Mouse (Mus musculus): ENCODE measurements around the gene Sbno2.
"Not testable (repeated sequence)": the region's sequence is repeated elsewhere in the genome, so short reads cannot be mapped to it uniquely, and the experiment has no call there.

The Sbno2 gene

GRCm38 (mm10) chr10:80056506-80056905 lies 48.9 kb downstream of the Sbno2 start:
- DNase-seq = peak in 1 of 2 experiments; percentile 51

DNA sequence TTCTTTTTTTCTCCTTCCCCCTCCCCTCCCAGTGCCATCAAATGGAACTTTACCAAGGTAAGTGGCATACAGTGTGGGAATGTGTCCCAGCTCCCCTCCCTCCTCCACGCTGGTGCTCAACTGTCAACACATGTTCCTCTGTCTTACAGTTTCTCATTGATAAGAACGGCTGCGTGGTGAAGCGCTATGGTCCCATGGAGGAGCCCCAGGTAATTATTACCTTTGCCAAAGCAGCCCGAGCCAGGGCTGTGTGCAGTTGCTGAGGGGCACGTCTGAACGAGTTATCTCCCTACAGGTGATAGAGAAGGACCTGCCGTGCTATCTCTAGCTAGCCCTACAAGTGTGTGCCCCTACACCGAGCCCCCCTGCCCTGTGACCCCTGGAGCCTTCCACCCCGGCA lies 49.5 kb downstream of the Sbno2 start:
- DNase-seq = peak in 1 of 2 experiments; percentile 50

DNA sequence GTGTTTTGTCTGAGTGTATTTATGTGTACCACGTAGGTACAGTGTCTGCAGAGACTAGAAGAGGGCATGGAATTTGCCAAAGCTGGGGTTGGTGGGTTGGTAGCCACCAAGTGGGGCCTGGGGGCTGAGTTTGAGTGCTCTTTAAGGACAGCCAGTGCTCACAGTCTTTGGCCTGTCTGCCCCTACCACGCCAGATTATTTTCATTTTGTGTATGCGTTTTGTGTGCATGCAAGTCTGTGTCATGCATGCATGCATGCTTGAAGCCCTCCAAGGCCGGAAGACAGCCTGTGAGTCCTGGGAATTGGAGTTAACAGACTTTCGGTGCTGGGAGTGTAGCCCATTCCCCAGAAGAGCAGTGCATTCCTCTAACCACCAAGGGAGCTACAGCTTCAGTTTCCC lies 50.0 kb downstream of the Sbno2 start:
- no peak for DNase-seq

DNA sequence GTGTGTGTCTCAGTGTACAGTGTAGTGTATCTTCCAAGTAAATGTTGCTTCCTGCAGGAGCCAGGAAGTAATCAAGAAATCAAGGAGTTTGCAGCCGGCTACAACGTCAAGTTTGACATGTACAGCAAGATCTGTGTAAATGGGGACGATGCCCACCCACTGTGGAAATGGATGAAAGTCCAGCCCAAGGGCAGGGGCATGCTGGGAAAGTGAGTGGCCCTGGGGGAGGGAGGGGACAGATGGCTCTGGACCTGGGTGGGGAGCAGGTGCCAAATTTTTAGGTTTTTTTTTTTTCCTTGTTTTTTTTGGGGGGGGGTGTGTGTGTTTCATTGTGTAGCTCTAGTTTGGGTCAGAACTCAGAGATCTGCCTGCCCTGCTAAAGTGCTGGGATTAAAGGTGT lies 50.5 kb downstream of the Sbno2 start:
- DNase-seq = not testable (repeated sequence)

DNA sequence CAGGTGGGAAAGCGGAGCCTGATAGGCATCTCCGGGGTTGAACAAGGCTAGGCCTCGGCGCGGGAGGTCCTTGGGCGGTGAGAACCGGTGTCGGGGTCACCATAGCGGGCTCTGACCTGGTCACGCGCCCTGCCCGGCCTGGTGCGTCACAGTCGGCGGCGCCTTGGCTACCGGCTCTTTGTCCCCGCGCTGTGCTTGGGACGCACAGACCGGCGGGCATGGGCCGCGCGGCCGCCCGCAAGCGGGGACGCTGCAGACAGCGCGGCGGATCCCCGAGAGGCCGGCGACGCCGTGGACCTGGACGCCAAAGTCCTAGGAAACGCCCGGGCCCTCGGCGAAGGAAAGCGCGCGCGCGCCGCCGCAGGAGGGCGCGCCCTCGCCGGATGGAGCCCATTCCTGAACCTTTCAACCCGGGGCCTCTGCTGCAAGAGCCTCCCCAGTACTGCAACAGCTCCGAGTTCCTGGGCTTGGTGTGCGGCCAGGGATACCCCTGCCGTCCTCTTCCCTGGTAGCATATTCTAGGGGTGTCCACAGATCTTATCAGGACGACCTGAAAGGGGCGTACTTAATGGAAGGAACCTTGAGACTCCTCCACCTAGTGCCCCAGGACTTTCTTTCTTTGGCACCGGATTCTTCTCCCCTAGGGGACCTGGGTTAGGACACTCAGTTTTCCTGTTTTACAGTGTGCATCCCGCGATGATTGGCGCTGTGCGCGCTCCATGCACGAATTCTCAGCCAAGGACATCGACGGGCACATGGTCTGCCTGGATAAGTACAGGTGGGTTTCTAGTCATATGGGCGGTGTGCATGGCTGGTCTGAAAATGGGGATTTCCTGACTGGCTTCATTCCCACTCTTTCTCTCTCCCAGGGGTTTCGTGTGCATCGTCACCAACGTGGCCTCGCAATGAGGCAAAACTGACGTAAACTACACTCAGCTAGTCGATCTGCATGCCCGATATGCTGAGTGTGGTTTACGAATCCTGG lies 51.2 kb downstream of the Sbno2 start:
- peak; percentile 80 to 85 for DNase-seq

DNA sequence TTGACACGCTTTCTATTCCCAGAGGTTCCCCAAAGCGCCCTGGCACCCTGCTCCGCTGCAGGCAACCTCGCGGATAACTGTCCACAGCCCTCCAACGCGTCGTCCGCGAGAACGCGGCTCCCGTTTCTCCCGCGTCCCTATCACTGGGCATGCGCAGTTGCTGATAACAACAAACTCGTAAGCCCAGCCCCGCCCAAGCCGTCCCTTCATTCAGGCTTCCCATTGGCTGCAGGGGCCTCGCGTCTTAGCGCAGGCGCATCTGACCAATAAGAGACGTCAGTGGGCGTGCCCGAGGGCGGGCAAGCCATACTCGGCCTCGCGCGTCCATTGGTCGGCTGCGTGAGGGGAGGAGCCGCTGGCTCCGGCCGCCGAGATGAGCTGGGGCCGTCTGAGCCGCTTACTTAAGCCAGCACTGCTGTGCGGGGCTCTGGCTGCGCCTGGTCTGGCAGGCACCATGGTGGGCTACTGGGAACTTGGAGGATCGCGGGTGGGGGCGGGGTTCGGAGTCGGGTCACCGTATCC lies 52.1 kb downstream of the Sbno2 start:
- DNase-seq = peak; percentile 100

DNA sequence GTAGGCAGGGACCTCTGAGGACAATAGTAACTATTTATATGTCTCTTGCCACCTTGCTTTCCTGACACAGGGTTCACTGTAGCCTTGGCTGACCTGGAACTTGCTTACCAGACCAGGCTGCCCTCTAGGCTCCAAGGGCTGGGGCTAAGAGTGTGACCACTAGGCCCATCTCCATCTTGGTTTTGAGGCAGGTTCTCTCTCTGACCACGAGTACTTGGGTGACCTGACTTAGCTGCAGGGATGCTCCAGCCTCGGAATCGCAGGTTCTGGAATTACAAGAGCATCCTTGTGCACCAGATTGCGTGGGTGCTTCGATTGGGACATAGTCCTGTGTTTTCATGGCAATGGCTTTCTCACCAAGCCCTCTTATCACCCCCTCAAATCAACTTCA lies 53.0 kb downstream of the Sbno2 start:
- no peak for DNase-seq

- DNase-seq = peak; percentile 91 to 95
These were observed 53.6 kb downstream of the Sbno2 start for GRCm38 (mm10) chr10:80051618-80052373.

DNA sequence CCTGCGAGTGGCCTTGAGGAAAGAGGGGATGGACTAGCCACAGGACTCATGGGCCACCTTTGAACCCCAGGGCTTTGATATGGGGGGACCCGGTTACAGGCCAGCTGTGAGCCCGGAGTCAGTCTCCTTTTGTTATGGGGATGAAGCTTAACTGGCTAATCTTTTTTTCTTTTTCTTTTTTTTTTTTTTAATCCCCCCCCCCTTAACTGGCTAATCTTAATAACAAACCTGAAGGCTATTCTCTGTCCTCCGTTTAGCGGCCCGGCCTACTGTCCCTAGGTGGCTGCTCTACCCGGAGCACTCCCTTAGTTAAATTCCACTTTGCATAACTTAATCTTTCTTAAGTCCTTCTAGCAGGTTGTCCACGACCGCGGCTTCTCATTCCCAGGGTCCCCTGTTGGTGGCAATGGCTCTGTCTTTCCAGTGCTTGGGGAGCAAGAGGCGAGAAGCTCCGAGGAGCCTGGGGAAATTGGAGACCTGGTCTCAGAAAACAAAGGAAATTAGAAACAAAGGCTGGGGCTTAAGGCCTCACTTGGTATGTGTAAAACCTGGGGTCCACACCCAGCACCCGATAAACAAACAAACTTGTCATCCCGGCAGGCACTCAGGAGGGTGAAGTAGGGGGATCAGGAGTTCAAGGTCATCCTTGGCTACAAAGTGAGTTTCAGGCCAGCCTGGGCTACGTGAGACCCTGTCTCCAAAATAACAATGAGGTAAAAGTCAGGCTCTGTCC lies 54.3 kb downstream of the Sbno2 start:
- peak in 1 of 2 experiments; percentile 44 for DNase-seq

- DNase-seq = peak in 1 of 2 experiments; percentile 48
These were observed 55.1 kb downstream of the Sbno2 start for GRCm38 (mm10) chr10:80050244-80050643.

GRCm38 (mm10) chr10:80048834-80049233 lies 56.5 kb downstream of the Sbno2 start:
- DNase-seq = no peak

- DNase-seq = no peak
These were observed 57.0 kb downstream of the Sbno2 start for GRCm38 (mm10) chr10:80048396-80048795.

GRCm38 (mm10) chr10:80047041-80047565 lies 58.3 kb downstream of the Sbno2 start, which contains the start of gene Gpx4:
Gene Gpx4, plus strand, starts transcription at chr10:80047166.
- peak in 1 of 2 experiments; percentile 56 for DNase-seq

DNA sequence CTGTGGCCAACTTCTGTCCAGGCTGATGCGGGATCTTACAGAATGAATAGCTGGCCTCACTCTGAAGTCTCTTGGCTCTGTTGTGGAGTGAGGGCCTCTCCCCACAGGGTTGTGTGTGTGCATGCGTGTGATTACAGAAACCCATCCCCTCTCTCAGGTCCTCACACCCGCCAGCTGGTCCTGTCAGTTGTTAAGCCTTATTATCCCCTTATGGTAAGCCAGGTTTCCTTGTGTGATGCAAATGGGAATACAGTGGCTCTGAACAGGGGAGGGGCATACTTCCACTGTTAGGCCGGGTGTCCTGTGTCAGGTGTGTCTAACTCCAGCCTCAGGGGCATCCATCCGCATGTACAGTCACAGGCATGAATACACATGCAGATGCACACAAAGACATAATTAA lies 59.6 kb downstream of the Sbno2 start:
- no peak for DNase-seq

GRCm38 (mm10) chr10:80045364-80045763 lies 60.0 kb downstream of the Sbno2 start:
- not testable (repeated sequence) for DNase-seq

DNA sequence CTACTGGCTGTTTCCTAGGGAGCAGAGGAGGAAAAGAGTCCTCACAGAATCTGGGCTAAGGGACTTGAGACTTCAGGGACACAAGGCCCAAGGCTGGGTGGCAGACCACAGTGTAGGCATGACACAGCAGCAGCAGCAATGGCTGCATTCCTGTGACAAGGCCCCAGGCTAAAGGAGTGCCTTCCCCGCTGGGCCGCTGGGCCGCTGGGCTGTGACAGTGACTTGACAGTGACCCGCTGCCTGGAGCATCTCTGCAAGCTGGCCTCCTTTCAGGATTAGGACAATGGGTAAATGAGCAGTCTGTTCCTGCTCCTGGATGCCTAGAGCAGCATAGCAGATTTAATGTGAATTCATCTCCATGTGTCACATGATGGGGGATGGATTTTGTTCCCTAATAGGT lies 61.3 kb downstream of the Sbno2 start:
- DNase-seq = no peak

- not testable (repeated sequence) for DNase-seq
These were observed 63.8 kb downstream of the Sbno2 start for GRCm38 (mm10) chr10:80041409-80042060.

DNA sequence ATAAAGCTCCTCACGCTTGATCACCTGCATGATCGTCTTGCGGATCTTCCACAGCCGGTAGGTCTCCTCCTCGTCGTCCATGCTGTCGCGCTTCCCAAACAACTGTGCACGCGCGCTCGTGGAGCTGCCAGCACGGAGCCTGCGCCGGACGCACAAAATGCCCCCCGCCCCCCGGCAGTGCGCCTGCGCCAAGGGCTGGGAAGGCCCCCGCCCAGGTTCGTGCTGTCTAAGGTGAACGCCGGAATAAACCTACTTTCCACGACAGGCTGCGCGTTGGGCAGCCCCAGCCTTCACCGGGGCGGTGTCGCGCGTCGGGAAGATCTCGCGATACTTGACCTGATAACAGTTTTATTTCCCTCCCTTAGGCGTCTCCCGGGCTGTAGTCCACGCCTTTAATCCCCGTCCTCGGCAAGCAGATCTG lies 65.8 kb downstream of the Sbno2 start, which contains the start of gene Polr2e:
Polr2e (minus strand) TSS at position 237 of the 421 bp plus-strand sequence.
- peak; percentile 97 to 98 for DNase-seq

- DNase-seq = peak; percentile 48 to 60
These were observed 68.5 kb downstream of the Sbno2 start for GRCm38 (mm10) chr10:80036832-80037231.

DNA sequence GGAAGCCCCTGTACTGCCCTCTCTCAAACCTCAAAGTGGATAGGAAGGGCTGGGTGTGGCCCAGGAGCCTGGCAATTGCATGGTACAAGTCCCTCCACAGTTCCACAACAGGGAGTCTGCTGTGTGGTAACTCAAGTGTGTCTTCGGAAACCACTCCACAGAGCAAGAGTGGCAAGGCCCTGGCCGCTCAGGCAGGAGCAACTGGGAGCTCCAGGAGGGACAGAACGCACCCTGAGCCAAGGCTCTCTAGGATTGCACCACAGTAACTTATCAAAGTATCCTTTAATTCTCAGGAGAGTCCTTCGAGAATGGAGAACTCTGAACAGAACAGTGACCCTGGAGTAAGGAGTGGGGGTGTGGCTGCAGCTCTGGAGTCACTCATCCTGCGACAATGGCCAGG lies 69.7 kb downstream of the Sbno2 start:
- no peak for DNase-seq

GRCm38 (mm10) chr10:80035148-80035547 lies 70.2 kb downstream of the Sbno2 start:
- DNase-seq = no peak

All from kidney, postnatal 36 days (tissue).